Mouse (Mus musculus) common myeloid progenitor, adult 5-6 weeks (primary cell): ENCODE results near the gene Gcm2. TPM values are rescaled to one million over a fixed set of nuclear protein-coding genes. Genes with fewer than 3 reads are reported as not detected.

Experiments
- ATAC-seq: replicated peaks from 2 replicates; pipeline ENCODE4 v1.8.0; 2016; ENCODE audit warnings: low read depth, mild to moderate bottlenecking, moderate TSS enrichment, inconsistent platforms; ENCODE audit not compliant: poor library complexity, severe bottlenecking
- total RNA-seq: library from RNA; stranded (forward); fragments of 200-1000, 187-1606 nt; gene quantifications from 2 replicates; pipeline ENCODE4 v1.2.3, GENCODE M21; 2017

Gcm2 gene
- total RNA-seq, 1 experiment from 2014 or later = not detected

DNA sequence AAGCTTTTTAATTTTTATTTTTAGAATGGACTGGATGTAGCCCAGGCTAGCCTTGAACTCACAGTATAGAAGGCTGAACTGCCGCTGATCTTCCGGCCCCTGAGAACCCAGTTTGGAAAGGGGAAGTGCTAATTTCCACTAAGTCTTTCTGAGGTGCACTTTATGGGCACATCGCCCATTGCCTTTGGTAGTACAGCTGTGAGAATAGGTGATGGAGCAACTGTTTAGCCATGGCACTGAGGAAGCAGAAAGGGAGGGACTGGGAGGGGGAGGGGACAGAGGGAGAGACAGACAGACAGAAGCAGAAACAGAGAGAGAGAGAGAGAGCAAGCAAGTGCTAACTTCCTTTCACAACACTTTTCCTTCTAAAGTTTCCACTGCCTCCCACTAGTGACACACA is 26.3 kb downstream of the Gcm2 start:
- peak; percentile 74 for ATAC-seq

DNA sequence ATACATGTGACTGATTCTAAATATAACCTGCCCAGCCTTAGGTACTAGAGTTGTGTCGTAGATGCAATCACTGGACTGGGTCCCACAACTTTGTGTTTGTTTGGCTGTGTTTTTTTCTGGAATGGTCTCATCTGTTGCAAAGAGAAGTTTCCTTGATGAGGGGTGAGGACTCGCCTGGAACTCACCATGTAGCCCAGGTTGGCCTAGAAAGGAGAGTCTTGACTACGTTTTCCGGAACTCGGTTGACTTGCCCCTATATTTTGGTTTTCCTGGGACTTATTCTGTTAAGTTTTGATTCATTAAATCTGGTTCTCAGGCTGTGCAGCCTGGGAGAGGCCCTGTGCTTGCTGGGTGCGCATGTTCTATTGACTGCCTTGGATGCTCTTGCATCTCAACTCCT is 30.1 kb downstream of the Gcm2 start:
- no peak for ATAC-seq

DNA sequence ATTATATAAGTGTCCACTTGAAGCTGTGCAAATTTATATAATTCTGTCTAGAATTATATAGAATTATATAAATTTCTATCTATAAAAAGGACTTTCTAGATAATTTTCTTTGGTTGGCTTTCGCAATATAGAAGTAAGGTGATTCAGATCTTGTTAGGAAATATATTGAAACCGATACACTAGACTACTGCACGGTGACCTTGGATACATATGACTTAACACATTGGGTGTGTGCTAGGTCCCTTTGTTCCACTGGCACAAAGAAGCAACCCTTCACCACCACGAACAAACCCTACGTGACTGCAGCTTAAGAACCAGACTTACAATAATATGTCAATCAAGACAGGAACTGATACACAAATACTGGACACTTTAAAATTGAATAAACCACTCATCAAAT is 31.0 kb downstream of the Gcm2 start:
- no peak for ATAC-seq

DNA sequence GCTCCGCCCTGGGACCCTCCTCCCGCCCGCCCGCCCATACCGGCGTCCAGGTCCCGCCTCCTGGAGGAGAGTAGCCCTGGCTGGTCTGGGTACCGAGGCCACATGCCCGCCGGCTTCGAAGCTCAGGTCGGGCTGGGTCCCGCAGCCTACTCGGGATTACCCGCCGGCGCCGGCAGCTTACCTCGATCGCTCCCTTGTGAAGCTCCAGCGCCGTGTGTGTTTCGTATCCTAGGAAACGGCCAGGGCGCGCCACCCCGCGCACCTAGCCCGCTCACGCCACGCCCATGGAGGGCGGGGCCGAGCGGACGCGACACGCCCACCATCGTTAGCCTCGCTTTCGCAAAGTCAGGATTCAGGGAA is 31.4 kb downstream of the Gcm2 start, which contains the start of gene Mak:
TSS of gene Mak (minus strand) at position 286 of the 360 bp plus-strand sequence.
- peak; percentile 81 for ATAC-seq

DNA sequence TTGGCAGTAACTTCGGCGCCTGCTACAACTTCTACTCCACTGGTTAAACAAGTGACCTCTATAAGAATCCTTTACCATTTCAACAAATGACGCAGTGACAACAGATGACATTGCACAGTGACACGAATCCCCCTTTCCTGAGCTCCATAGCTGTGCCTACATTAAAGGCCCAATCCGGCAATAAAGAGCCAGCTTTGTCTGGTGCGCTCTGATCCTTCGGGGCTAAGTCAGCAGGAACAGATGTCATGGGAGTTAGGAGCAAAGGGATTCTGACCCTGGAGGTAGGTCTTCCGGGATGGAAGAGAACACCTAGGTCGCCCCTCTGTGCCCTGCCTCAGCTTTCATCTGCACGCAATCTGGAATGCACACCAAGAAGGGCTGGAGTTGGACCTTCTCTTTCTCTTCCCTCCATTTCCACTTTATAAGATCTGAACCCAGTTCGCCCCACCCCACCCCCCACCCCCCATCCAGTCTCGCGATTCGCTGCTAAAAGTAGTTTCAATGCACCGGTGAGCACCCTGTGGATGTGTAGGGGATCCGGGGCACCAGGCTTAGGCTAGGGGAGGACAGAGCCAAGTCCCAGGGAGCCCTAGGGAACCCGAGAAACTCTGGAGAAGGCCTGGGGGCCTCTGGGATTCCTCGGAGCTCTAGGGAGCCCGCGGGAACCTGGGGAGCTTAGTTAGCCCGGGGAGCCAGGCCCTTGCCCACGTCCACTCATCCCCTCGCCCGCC is 32.0 kb downstream of the Gcm2 start:
- ATAC-seq = no peak

DNA sequence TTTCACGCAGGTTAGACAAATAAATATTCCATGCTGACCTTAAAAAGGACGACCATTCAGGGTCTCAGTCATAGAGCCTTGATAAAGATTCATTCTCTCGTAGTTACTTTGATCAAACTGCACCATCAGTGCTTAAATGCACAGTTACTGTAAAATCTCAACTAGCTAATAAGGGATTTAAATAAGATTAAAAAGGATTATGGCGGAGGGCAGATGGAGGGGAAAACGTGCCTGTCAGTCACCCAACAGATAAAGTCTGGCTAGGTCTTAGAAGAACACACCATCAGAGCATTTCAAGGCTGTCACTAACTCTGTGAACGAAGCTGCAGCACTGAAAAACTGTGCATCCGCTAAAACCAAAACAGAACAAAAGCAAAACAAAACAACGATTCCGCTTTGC is 32.9 kb downstream of the Gcm2 start:
- no peak for ATAC-seq

DNA sequence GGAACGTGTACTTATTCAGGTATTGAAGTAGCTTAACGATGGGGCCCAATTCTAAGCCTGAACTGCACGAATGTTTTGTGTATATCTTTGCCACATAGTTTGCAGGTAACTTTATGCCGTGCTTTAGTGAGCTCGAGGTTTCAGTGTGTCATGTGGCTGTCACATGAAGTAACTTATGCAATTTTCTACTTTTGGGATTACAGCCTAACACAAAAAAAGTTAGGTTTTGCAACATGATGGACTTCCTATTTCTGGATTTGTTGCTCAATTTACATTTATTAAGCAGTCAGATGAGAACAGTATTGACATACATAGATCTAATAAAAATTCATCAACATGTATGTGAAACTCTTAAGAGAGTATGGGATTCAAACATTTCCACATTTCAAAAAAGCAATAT is 37.0 kb downstream of the Gcm2 start:
- no peak for ATAC-seq

DNA sequence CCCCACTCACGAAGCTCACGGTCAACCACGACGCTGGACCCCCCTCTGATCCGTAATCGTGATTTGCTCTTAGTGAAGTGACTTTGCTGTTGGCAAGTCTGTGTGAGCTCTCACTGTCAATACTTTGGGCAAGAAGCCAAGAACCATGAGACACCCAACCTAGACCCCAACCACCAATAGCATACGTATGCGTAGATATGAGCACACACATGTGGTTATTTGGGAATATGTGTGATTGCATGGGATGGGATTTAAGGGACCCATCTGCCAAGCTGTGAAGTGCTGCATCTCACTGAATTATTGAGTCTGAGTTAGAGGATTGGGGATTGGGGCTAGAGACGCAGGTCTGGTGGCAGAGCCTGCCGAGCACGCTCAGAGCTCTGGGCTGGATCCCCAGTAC is 39.2 kb downstream of the Gcm2 start:
- no peak for ATAC-seq

DNA sequence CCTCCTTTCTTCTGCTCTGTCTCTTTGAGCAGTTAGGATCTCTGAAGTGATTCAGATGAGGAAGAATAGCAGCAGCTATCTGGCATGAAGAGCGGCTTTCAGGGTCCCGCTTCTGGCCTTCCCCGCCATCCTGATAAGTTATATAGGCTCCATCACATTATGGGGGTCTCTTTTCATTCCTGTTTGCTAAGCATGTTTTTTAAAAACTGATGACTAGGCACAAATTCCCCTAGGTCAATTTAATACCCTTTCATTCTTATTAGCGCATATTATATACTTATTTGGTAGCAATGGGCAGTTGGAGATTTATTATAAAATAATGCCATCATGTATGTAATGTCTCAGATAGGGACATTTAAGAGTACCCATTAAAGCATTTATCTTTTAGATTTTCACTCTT is 43.2 kb downstream of the Gcm2 start:
- no peak for ATAC-seq

DNA sequence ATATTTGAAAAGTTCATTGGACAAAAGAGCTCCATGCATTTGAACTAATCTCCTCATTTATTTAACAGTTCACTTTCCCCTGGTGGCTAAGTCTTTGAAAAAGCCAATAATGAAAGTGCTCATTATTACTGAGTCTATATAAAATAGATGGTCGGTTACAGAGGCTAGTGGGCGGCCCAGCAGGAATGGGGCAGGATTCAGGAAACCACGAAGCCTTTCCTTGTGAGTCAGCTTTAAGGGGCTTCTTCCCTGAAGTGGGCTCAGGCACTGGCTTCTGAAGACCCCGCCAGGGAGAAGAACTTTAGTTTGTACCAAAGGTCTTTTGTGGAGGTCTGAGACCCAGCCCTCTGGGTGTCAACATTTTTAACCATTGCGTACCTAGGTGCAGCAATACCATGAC is 58.9 kb downstream of the Gcm2 start:
- no peak for ATAC-seq

Other genes with a start within 250 kb of the Gcm2 start
- 124 and 126 TPM in 2 replicates for gene Pak1ip1, start 110.0 kb downstream of the Gcm2 start, total RNA-seq
- 121 and 128 TPM in 2 replicates for gene Tmem14c, start 94.7 kb downstream of the Gcm2 start, total RNA-seq
- not detected in 2 replicates for gene Mak, start 31.3 kb downstream of the Gcm2 start, total RNA-seq
- gene Sycp2l, start 3.3 kb upstream of the Gcm2 start, total RNA-seq = not detected in 2 replicates
- not detected in 2 replicates for gene Elovl2, start 109.4 kb upstream of the Gcm2 start, total RNA-seq
- 20.8 and 22.7 TPM in 2 replicates for gene Smim13, start 138.8 kb upstream of the Gcm2 start, total RNA-seq
- not detected in 2 replicates for gene Gm17364, start 162.9 kb upstream of the Gcm2 start, total RNA-seq